Mouse (Mus musculus) retina, adult 2 months (tissue): Measurements from ENCODE around the gene Usp33.

Source experiments
- DNase-seq: peaks from one replicate; pipeline ENCODE4 v3.0.0-alpha.2; 2012; ENCODE audit warnings: low read depth, low spot score

The Usp33 gene

GRCm38 (mm10) chr3:152401964-152402670, 55.8 kb downstream of the Usp33 start:
- no peak for DNase-seq

DNA sequence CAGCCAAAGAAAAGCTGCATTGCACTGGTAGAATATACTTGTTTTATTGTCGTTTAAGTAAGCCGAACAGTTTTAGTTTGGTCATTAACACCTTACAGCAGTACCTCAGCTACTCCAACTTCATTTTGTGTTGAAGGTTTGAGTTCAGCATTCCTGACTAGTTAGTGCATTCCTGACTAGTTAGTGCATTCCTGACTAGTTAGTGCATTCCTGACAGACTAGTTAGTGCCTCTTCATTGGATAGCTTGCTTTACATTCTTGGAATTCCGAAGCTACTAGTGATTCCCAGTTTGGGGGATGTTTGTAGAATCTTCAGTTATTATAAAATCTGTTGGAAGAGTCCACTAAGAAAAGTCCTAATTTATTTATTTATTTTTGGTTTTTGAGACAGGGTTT, 56.4 kb downstream of the Usp33 start:
- DNase-seq, result no peak

DNA sequence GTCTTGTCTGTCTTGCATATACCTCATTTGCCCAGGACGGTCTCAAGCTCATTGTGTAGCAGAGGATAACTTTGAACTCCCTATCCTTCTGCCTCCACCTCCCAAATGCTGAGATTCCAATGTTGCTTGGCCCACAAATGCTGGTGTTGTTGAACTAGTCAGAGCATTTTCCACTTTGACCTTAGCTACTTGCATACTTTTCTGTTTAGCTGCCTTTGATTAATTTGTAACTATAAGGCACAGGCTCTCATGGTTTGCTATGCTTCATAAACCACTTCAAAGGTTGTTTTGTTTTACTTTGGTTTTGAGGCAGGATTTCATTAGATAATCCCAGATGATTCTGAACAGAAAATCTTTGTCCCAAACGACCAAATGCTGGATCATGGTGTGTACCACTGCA, 57.5 kb downstream of the Usp33 start:
- no peak for DNase-seq

DNA sequence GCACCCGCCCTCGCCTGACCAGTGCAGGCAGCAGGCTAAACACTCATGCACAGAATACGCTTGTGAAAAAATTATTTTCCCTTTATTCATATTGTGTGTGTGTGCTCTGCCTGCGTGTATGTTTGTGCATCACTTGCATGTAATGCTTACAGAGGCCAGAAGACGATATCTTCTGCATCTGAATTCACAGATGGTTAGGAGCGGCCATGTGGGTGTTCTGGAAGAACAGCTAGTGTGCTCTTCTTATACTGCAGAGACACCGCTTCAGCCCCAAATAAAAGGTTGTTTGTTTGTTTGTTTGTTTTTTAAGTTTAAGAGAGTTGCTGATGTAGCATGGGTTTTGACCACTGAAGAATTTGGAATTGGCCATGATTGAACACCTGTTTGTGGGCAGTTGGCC, 59.1 kb downstream of the Usp33 start:
- DNase-seq, result no peak

GRCm38 (mm10) chr3:152405978-152406640, 59.8 kb downstream of the Usp33 start:
- DNase-seq, result no peak

GRCm38 (mm10) chr3:152410980-152411551, 64.8 kb downstream of the Usp33 start:
- no peak for DNase-seq

DNA sequence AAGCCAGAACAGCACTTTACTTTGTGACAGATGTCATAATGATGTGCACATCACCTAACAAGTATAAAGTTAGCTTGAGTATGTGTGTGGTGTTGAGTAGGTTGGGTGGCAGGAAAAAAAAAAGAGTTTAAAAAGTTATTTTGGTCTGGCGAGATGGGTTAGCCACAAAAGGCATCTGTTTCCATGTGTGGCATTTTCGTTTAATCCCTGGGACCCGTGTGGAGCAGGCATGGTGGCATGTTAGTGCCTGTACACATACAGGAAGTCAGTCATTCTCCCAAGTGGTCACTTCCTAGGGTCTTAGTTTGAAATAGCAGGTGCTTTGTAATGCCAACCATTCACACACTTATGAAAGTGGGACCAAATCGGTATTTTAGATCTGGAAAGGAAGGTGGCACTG, 66.1 kb downstream of the Usp33 start:
- DNase-seq, result no peak

DNA sequence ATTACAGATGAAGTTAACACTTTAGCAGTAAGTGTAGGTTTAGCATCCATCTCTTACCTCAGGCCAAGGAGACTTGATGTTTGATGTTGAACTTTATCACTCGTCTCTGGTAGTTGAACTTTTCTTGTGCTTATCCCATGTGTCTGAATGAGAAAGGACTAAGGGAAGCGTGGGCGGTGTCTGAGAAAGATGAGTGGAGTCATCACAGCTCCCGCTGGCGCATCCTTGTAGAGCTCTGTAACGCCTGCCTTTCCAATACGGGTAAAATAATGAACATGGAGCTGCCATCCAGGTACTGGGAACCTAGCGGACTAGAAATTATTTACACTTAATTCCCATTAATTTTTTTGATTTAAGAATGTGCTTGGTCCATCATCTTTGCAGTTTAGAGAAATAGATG, 82.6 kb downstream of the Usp33 start:
- DNase-seq, result no peak

DNA sequence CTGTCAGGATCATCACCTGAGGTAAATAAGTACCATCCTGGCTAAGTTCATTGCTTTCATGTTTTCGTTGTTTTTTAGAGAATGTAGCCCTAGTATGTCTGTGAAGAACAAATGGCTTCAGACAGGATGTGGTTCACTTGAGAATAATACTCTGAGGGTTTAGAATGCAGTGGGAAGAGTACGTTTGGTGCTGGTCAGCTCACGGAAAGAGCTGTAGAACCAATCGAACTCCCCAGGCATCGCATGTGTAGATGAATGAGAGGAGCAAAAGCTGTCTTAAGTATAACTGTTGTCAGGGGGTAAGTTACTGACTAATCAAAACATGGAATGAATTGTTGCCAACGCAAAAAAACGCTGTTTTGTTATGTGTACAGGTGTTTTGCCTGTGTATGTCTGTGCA, 86.4 kb downstream of the Usp33 start:
- no peak for DNase-seq

DNA sequence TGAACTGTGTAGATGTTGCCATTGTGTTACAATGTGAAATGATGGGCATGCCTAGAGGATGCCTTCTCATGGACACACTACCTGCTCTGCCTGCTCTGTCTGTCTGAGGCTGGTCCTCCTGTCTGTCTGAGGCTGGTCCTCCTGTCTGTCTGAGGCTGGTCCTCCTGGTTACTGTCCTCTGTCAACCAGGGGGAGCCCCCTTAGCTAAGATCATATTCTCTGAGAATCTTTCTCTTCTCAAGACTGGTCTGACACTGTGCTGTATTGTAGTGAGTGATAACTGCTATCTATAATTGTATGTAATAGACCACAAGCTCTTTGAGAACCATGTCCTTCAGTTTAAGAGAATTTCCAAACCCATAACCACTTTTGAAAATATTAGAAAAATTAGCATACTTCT, 89.3 kb downstream of the Usp33 start:
- no peak for DNase-seq

- DNase-seq, result no peak
Observed at GRCm38 (mm10) chr3:152438068-152438467, 91.8 kb downstream of the Usp33 start.

GRCm38 (mm10) chr3:152442795-152443194, 96.5 kb downstream of the Usp33 start:
- no peak for DNase-seq
